Mouse (Mus musculus) urinary bladder, postnatal 36 days (tissue): Measurements from ENCODE around the gene Ezr.

Source experiments
- DNase-seq, 2 experiments: peaks; one replicate each; pipeline ENCODE4 v3.0.0; 2022; ENCODE audit warnings: low spot score in 2 of 2, mixed read lengths in 1 of 2

The Ezr gene

GRCm38 (mm10) chr17:6782611-6783005, at the start of gene Ezr:
Gene Ezr (minus strand): TSS chr17:6782784.
- peak; percentile 88 to 91 for DNase-seq

GRCm38 (mm10) chr17:6830004-6830592, 47.5 kb upstream of the Ezr start:
- no peak for DNase-seq

- no peak for DNase-seq
Measured at GRCm38 (mm10) chr17:6828531-6829150, 46.1 kb upstream of the Ezr start.

GRCm38 (mm10) chr17:6827740-6828461, 45.3 kb upstream of the Ezr start:
- DNase-seq, result peak; percentile 91 to 94

- DNase-seq, result no peak
Measured at GRCm38 (mm10) chr17:6827159-6827733, 44.7 kb upstream of the Ezr start.

GRCm38 (mm10) chr17:6816796-6817195, 34.2 kb upstream of the Ezr start:
- no peak for DNase-seq

DNA sequence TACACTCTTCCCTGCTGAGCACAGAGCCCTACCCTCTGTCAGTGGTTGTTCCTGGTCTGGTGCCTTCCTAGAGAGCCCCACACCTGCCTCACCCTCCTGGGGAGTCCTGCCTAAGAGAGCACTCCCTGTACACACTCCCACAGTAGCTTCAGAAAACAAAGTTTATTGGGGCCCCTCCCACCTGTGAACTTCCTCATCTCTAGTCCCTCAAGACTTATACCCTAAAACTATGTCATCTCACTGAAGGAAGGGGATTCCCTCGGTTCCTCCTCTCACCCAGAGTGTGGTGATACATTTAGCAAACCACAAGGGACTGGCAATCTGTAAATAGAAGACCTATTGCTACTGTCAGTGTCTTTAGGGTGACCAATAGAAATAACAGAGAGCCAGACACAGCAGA, 33.6 kb upstream of the Ezr start:
- no peak for DNase-seq

- DNase-seq, result no peak
Measured at GRCm38 (mm10) chr17:6814656-6815055, 32.1 kb upstream of the Ezr start.

DNA sequence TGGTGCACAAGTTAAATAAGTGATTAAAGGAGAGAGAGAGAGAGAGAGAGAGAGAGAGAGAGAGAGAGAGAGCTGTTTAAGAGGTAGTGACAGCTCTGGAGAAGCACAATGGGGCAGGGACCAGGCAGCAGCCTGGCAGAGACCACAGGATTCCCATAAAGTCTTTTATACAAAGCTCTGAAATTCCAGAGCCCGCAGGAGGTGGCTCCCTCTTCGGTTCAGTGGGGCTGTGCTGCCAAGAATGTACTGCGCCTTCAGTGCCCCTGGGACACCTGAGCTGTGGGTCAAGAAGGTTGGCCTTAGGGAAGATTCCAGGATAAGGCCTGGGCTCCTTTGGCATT, 30.2 kb upstream of the Ezr start:
- no peak for DNase-seq

DNA sequence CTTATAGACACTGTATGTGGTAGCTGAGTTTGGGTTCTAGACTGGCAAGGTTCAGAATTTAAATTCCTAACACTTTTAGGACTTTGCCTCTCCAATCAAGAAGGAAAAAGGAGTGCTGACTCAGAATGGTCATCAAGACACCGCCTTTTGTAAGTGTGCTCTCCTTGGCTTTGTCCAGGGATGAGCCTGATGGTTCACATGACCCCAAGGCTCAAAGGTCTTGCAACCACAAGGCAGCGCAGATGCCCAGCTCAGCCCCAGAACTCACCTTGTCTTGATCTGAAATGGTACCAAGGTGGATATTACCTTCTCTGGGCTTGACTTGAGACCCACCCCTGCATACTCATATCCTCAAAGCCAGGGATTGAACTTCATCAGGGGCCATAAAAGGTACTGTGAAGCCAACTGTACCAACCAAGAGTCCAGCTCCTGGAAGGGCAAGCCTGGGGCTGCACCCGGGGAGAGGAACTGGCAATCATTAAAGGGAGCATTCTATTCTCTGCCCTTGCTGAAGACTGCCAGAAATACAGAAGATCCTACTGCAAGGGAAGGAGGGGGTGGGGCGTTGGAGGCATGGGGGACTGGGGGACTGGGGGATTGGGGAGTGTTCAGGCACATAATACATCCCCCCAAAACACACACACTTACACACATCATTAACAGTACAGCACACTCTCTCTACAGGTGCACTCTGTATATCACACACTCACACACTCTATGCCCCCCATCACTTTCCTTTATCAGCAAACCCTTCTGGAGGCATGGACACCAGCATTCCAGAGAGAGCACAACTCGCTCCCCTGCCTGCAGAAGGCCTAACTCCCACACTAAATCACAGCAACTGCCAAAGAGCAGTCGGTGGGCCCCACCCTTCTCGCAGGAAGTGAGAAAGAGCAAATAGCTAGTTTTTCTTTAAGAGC, 29.6 kb upstream of the Ezr start:
- DNase-seq, result no peak

DNA sequence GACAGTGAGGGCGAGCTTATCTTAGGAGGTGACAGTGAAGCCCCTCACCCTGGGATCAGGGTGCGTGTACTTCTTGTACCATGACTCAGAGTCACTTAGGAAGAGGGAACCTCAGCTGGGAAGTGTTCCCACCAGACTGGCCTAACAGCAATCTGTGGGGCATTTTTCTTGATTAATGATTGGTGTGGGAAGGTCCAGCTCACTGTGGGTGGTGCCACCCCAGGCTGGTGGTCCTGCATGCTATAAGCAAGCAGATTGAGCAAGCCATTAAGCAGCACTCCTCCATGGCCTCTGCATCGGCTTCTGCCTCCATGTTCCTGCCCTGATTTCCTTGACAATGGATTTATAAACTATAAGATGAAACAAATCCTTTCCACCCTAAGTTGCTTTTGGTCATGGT, 26.7 kb upstream of the Ezr start:
- DNase-seq, result no peak

DNA sequence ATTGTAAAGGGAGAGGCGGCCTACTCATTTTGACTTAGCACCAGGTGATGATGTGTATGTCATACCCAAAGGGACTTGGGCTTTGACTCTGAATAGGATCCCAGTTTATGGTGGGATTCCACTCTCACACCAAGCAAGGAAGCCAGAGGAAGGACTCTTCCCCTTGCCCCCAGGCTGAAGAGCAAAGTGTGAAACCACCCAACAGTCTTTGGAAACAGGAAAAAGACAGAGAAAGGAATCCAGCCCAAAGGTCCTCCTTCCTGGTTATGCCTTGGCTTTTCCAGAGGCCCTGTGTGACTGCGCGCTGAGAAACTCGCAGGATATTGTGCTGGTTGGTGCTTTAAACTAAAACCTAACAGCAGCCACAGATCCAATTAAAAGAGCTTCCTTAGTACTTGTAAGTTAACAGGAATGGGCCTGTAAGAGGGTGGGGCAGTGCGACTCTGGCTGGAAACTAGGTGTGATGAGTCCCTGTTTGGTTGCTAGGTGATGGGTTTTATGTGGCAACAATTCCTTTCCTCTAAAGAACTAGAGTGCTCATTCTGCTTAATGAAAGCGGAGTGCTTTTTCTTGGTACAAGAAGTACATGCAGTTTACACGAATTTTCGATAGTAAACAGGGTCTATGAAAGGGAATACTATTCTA, 26.1 kb upstream of the Ezr start:
- DNase-seq, result no peak

DNA sequence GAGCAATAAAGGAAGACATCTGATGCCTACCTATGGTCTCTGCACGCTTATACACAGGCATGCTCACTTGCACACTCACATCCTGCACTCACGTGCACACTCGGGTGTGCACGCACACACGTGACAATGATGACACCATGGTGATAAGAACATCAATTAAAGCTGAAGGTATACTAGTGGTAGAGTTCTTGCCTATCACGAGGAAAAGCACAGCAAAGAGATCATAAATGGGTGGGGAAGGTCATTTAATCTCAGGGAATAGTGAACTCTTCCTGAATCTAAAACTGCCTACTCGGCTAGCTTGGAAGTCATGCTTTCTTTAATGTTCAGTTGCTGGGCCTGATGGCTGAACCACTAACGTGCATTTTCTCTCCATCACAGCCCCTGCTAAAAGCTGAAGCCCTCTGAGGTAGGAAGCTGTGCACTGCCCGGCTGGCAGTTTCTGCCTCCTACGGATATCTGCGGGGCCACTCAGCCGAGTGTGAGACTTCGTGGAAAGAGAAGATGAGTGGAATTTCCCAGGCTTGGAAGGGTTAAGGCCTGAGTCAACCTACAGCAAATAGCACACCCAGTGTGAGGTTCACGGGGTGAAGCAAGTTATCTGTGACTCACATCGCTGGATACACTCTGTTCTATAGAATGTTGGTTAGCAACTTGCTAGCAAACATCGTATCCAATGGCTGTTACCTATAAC, 25.4 kb upstream of the Ezr start:
- peak; percentile 34 to 66 for DNase-seq

- DNase-seq, result no peak
Measured at GRCm38 (mm10) chr17:6804853-6805543, 22.4 kb upstream of the Ezr start.

DNA sequence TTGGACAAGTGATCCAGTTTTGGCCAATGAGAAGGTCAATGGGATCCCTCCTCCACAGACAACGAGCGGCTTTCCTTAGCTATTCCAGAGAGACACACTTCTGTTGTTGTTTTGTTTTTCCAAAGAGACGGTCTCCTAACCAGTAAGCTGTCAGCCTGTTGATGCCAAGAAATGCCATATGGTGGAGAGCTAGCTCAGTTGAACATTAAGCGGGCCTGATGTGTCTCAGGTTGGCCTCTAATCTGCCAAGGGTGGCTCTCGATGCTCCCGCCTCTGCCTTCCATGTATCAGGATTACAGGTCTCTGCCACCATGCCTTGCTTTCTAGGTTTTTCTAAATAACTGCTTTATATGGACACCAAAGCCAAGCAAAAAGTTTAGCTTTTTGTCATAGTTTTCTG, 21.5 kb upstream of the Ezr start:
- no peak for DNase-seq

DNA sequence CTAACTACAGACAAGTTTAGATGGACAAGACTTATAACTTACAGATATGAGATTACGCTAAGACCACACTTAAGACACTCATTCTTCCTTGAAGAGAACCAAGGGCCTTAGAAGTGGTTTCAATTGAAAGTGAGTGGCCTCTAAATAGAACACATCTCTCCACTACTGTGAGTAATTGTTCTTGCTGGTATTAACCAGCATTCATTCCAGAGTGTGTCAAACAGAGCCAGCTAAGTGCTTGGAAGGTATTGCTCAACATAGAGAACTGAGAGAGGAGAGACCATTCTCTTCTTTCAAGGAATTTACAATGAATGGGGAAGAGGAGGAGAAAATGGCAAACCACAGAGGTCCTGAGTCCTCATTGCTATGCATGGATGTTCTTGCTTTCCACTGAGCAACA, 21.0 kb upstream of the Ezr start:
- DNase-seq, result no peak

GRCm38 (mm10) chr17:6798392-6799061, 15.9 kb upstream of the Ezr start:
- DNase-seq, result no peak

DNA sequence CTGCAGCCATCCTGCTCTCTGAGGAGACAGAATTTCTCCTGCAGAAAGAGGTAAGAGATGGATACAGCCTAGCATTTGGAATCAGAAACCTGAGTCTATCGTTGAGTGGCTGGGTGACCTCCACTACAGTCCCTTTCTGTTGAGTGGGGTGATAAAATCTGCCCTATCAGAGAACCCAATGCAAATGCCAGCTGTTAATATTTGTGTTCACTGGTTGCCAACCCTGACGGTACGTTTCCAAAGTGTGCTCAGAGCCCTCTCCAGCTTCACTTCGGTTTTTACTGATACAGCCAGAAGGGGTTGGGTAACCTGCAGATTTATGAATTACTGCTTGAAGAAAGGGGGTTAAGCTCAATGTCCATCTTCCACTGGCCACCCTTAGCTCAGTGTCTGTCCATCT, 14.9 kb upstream of the Ezr start:
- no peak for DNase-seq

DNA sequence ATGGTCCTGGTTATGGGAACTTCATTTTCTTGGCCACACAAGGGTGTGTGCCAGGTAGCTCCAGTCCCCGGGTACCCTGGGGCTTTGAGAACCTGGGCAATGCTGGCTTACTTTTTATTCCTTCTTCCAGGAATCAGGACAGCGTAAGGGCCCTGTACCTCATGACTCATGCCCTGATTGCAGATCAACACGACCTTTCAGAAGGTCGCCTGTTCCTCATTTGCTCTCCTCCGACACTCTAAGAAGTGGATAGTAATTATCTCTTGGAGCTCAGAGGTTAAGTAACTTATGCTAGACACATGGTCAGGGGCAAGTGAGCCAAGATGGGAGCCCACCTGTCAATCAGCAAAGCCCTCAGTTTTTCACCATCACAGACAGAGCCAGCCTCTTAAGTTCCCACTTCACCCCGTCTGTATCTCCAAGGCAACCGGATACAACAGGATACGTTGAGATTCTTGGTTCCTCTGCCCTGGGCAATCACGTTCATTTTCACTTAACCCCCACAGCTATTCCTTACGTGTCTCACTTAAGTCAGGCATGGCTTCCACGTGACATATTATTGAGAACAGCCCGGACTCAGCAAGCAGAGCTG, 11.7 kb upstream of the Ezr start:
- no peak for DNase-seq
